Mouse (Mus musculus): ENCODE measurements around the gene Rapgef6. TPM values are rescaled to one million over a fixed set of nuclear protein-coding genes. Genes with fewer than 3 reads are reported as not detected.

Gene Rapgef6
- polyA plus RNA-seq, 1 experiment from 2014 or later, result 13.5 TPM

DNA sequence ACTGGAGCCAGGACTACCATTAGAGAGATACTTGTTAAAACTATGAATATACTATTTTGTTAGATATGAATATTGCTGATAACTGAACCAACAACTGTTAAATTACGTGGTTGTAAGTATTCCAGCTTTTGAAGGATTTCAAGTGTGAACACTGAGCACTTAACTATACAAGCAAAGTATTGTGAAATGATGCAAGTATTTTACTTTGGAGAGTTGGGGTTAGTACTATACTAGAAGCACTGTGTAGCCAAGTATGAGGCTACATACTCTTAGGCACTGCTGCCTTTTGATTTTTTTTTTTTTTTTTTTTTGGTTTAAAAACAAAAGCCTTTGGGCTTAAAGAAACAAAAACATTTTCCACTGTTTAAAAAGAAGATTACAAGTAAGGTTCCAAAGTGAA is 91.9 kb downstream of the Rapgef6 start:
- no peak for ATAC-seq
- TF ChIP-seq CTCF (IDR thresholded peaks at IDR 0.05; ENCODE audit: low read depth), result no peak
- Histone ChIP-seq H3K4me2 (replicated peaks; ENCODE audit: low read depth) (no peak overlapping the region), H3K4me1 (replicated peaks; ENCODE audit: control insufficient read depth, insufficient read depth, low read length) (no peaks in the 10 kb centered on the region), H3K36me3 (ENCODE audit: control insufficient read depth, insufficient read depth) (no peaks in the 10 kb centered on the region), H3K9ac (ENCODE audit: low read depth, low read length) (no peak overlapping the region), H3K9me3 (ENCODE audit: control insufficient read depth) (no peaks in the 10 kb centered on the region), H3K4me3 (ENCODE audit: low read depth, low read length) (no peak overlapping the region), H3K27me3 (replicated peaks; ENCODE audit: control insufficient read depth, insufficient read depth, low read length) (no peaks in the 10 kb centered on the region), H3K27ac (ENCODE audit: low read depth, low read length) (no peak overlapping the region)
- 77% methylated on average over 1 of the region's 1 CpGs for WGBS

DNA sequence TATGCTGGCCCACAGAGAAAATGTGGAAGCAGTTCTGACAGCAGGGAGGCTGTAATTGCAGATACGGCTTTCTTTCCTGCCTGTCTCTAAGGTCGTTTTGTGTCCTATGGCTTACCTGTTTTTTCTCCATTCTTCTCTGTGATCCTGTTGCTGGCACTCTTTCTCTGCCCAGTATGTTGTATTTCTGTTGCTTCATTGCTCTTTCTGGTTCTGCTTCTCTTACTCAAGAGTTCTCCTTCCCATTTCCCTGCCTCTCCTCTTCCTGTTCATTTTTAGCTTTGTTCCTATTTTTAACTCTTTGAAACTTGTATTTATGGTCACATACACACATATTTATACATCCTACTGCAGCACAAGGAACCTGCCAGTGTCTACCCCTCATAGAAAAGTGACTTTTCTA is 96.2 kb downstream of the Rapgef6 start:
- no peak overlapping the region for H3K9ac ChIP-seq (ENCODE audit: low read depth, low read length)
- H3K4me3 ChIP-seq (ENCODE audit: low read depth, low read length), result no peak overlapping the region
- no peaks in the 10 kb centered on the region for H3K4me1 ChIP-seq (replicated peaks; ENCODE audit: control insufficient read depth, insufficient read depth, low read length)
- no peaks in the 10 kb centered on the region for H3K27me3 ChIP-seq (replicated peaks; ENCODE audit: control insufficient read depth, insufficient read depth, low read length)
- H3K27ac ChIP-seq (ENCODE audit: low read depth, low read length), result no peak overlapping the region
- TF ChIP-seq CTCF (IDR thresholded peaks at IDR 0.05; ENCODE audit: low read depth), result no peak
- ATAC-seq, result no peak
- H3K9me3 ChIP-seq (ENCODE audit: control insufficient read depth), result no peaks in the 10 kb centered on the region
- H3K36me3 ChIP-seq (ENCODE audit: control insufficient read depth, insufficient read depth), result no peaks in the 10 kb centered on the region; the same call in 1 of the 2 replicates
- 66% methylated on average over 2 of the region's 2 CpGs for WGBS
- no peak overlapping the region for H3K4me2 ChIP-seq (replicated peaks; ENCODE audit: low read depth)

DNA sequence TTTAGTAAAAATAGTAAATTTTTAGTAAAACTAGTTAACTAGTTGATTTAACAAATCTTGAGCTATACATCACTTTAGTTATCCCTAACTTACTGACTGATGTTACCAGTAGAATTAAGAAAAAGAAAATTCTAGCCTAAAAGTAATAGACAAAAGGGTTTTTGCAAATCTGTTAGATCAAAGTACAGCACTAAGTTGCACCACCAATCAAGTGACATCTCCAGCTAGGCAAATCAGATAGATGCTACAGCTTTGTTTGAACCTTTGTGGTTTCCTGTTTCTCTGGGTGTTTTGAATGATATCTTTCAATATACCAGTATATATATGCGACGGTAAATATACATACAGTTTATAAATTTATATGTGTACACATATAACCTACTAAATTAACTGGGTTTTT is 99.1 kb downstream of the Rapgef6 start:
- Histone ChIP-seq H3K36me3 (ENCODE audit: control insufficient read depth, insufficient read depth) (no peaks in the 10 kb centered on the region; the same call in 1 of the 2 replicates), H3K4me2 (replicated peaks; ENCODE audit: low read depth) (no peak overlapping the region), H3K9me3 (ENCODE audit: control insufficient read depth) (no peaks in the 10 kb centered on the region), H3K4me1 (replicated peaks; ENCODE audit: control insufficient read depth, insufficient read depth, low read length) (no peaks in the 10 kb centered on the region), H3K4me3 (ENCODE audit: low read depth, low read length) (no peak overlapping the region), H3K9ac (ENCODE audit: low read depth, low read length) (no peak overlapping the region), H3K27ac (ENCODE audit: low read depth, low read length) (no peak overlapping the region), H3K27me3 (replicated peaks; ENCODE audit: control insufficient read depth, insufficient read depth, low read length) (no peaks in the 10 kb centered on the region)
- no peak for ATAC-seq
- 98% methylated on average over 2 of the region's 2 CpGs for WGBS
- no peak for TF ChIP-seq CTCF (IDR thresholded peaks at IDR 0.05; ENCODE audit: low read depth)

DNA sequence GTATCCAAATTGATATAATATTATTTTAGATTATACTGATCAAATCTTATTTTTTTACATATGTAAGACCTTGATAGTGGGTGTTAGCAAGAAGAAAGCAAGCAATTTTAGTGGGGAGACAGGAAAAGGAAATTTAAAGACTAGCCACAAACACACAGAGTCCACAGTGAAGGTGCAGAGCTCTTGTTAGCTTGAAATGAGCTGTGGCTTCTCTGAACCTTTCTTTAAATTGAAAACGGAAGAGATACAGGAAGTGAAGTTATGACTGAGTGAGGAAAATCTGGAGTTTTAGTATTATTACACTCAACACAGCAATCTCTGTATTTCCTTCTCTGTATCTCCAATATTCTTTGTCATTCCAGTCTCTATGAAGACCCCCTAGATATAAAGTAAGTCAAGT is 104.3 kb downstream of the Rapgef6 start:
- Histone ChIP-seq H3K9ac (ENCODE audit: low read depth, low read length) (no peak overlapping the region), H3K36me3 (ENCODE audit: control insufficient read depth, insufficient read depth) (peaks cover 3% of the 10 kb centered on the region; the same call in 1 of the 2 replicates), H3K27me3 (replicated peaks; ENCODE audit: control insufficient read depth, insufficient read depth, low read length) (no peaks in the 10 kb centered on the region), H3K4me3 (ENCODE audit: low read depth, low read length) (no peak overlapping the region), H3K27ac (ENCODE audit: low read depth, low read length) (no peak overlapping the region), H3K4me1 (replicated peaks; ENCODE audit: control insufficient read depth, insufficient read depth, low read length) (no peaks in the 10 kb centered on the region), H3K9me3 (ENCODE audit: control insufficient read depth) (no peaks in the 10 kb centered on the region), H3K4me2 (replicated peaks; ENCODE audit: low read depth) (no peak overlapping the region)
- ATAC-seq, result no peak
- no peak for TF ChIP-seq CTCF (IDR thresholded peaks at IDR 0.05; ENCODE audit: low read depth)
- WGBS, result 72% methylated on average over 1 of the region's 1 CpGs

GRCm38 (mm10) chr11:54646420-54646819 is 123.8 kb downstream of the Rapgef6 start:
- no peaks in the 10 kb centered on the region for H3K4me1 ChIP-seq (replicated peaks; ENCODE audit: control insufficient read depth, insufficient read depth, low read length)
- ATAC-seq, result no peak
- no peaks in the 10 kb centered on the region for H3K27me3 ChIP-seq (replicated peaks; ENCODE audit: control insufficient read depth, insufficient read depth, low read length)
- WGBS, result 98% methylated on average over 4 of the region's 4 CpGs
- no peaks in the 10 kb centered on the region for H3K9me3 ChIP-seq (ENCODE audit: control insufficient read depth)
- 0 out of 2 replicates have a peak, but pooled peaks have one; percentile 16 for TF ChIP-seq CTCF (IDR thresholded peaks at IDR 0.05; ENCODE audit: low read depth)
- peaks cover 10% of the 10 kb centered on the region; the same call in 1 of the 2 replicates for H3K36me3 ChIP-seq (ENCODE audit: control insufficient read depth, insufficient read depth)
- no peak overlapping the region for H3K4me3 ChIP-seq (ENCODE audit: low read depth, low read length)
- H3K9ac ChIP-seq (ENCODE audit: low read depth, low read length), result no peak overlapping the region
- H3K27ac ChIP-seq (ENCODE audit: low read depth, low read length), result no peak overlapping the region
- H3K4me2 ChIP-seq (replicated peaks; ENCODE audit: low read depth), result no peak overlapping the region

DNA sequence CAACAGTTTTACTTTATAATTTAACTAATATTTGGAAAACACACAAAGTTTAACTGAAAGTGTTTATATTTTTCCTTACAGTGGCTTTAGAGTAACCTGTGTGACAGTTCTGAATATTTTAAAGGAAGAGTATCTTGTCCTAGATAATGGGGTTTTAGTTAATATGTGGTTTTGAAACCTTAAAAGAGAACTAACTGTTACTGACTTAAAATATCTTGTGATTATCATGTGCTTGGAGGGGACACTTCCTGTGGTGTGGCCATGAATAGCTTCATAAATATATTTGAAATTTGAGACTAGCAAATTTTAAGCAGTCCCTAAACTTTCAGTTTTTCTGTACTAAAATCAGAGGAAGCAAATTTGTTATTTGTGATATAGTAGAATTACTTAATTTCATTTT is 125.9 kb downstream of the Rapgef6 start:
- Histone ChIP-seq H3K27ac (ENCODE audit: low read depth, low read length) (no peak overlapping the region), H3K9me3 (ENCODE audit: control insufficient read depth) (no peaks in the 10 kb centered on the region), H3K27me3 (replicated peaks; ENCODE audit: control insufficient read depth, insufficient read depth, low read length) (no peaks in the 10 kb centered on the region), H3K4me2 (replicated peaks; ENCODE audit: low read depth) (no peak overlapping the region), H3K4me1 (replicated peaks; ENCODE audit: control insufficient read depth, insufficient read depth, low read length) (no peaks in the 10 kb centered on the region), H3K4me3 (ENCODE audit: low read depth, low read length) (no peak overlapping the region), H3K36me3 (ENCODE audit: control insufficient read depth, insufficient read depth) (peaks cover 6% of the 10 kb centered on the region), H3K9ac (ENCODE audit: low read depth, low read length) (no peak overlapping the region)
- no peak for ATAC-seq
- no peak for TF ChIP-seq CTCF (IDR thresholded peaks at IDR 0.05; ENCODE audit: low read depth)

GRCm38 (mm10) chr11:54655420-54655819 is 132.8 kb downstream of the Rapgef6 start:
- H3K4me1 ChIP-seq (replicated peaks; ENCODE audit: control insufficient read depth, insufficient read depth, low read length), result no peaks in the 10 kb centered on the region
- no peak overlapping the region for H3K4me2 ChIP-seq (replicated peaks; ENCODE audit: low read depth)
- H3K36me3 ChIP-seq (ENCODE audit: control insufficient read depth, insufficient read depth), result peaks cover 27% of the 10 kb centered on the region
- ATAC-seq, result no peak
- no peak overlapping the region for H3K9ac ChIP-seq (ENCODE audit: low read depth, low read length)
- TF ChIP-seq CTCF (IDR thresholded peaks at IDR 0.05; ENCODE audit: low read depth), result no peak
- no peak overlapping the region for H3K4me3 ChIP-seq (ENCODE audit: low read depth, low read length)
- WGBS, result 75% methylated on average over 2 of the region's 2 CpGs
- no peak overlapping the region for H3K27ac ChIP-seq (ENCODE audit: low read depth, low read length)
- no peaks in the 10 kb centered on the region for H3K9me3 ChIP-seq (ENCODE audit: control insufficient read depth)
- no peaks in the 10 kb centered on the region for H3K27me3 ChIP-seq (replicated peaks; ENCODE audit: control insufficient read depth, insufficient read depth, low read length)
